Mouse (Mus musculus) adipocyte (in vitro differentiated cells): ENCODE measurements at regions not wholly inside any gene's neighbourhood (a gene's known extent, or its start where the extent isn't known, plus 50 kb on each side); places are given as distances from the start of the nearest gene placed in this dataset.

Experiments
- DNase-seq: peaks from one replicate; pipeline ENCODE4 v3.0.0-alpha.2; 2016; ENCODE audit warnings: low spot score

GRCm38 (mm10) chr8:23504704-23505103, 1093.5 kb downstream of the Mrps31 start:
- no peak for DNase-seq

DNA sequence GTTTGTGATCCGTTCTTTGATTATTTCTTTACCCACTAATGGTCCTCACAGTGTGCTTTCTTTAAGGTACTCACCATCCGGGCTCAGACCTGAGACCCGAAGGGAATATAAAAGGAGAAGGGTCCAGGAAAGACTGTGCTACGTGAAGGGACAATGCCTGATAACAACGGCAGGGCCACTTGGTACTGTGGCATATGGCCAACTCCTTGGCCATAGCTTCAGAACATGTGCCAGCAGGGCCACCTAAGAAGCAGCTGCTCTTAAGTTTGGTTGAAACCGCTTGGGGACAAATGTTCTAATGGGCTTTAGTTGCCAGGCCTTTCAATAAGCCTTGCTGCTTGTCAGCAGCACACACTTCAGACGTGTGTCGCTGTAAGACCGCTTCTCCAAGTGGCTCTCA, 1094.1 kb downstream of the Mrps31 start:
- DNase-seq, result no peak

- no peak for DNase-seq
Measured at GRCm38 (mm10) chr8:23505966-23506365, 1094.8 kb downstream of the Mrps31 start.

DNA sequence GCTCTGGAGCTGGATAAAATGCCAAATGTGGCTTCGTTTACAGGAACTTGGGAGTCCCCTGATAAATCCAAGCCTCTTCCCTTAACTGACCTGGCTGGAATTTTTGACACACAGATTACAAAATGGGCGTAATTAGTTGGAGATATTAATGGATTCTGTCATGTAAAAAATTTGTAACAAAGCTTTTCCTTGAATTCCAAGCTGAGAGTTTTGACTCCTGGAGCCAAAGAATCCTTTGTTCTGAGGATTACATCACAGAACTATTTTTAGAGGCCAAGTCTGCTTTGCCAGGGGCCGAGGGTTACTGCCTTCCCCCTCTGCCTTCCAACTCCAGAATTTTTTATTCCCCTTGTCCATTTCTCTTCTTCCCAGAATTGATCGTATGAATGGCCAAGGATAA, 1096.5 kb downstream of the Mrps31 start:
- DNase-seq, result no peak

- DNase-seq, result no peak
Measured at GRCm38 (mm10) chr8:23510076-23510475, 1098.9 kb downstream of the Mrps31 start.

- DNase-seq, result no peak
Measured at GRCm38 (mm10) chr8:23510561-23510960, 1099.4 kb downstream of the Mrps31 start.

DNA sequence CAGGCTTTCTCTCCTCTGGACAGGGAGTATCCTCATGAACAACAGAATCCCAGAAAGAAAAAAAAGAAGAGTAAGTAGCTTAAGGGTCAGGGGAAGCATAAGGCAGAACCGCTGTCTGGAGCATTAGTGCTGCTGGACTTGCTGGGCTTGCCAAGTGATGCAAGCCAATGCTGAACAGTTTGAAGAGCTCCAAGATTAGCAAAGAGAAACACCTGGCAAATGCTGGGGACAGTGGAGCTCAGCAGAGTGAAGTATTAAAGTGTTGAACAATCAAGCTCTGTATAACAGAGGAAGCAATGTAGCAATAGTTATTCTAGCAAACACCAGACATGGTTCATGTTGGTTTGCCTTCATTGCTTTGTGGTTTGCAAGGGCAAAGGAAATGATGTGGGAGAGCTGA, 1100.1 kb downstream of the Mrps31 start:
- DNase-seq, result peak; percentile 16

DNA sequence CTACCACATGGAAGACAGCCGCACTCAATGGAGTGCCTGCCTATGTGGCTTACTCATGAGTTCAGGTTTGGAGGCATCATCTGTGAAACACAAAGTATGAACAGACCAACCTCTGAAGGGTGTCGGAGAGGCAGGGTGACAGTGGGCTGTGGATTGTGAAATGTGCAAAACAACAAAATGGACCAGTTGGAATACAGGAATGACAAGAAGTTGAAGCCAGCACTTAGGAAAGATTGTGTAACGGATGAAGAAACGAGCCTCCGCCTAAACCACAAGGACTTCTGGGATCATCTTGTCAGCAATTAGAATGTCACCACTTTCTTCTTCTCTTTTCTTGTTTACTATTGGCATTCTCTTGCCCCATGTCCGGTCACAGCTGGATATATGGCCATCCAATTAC, 1100.6 kb downstream of the Mrps31 start:
- peak; percentile 6 for DNase-seq

DNA sequence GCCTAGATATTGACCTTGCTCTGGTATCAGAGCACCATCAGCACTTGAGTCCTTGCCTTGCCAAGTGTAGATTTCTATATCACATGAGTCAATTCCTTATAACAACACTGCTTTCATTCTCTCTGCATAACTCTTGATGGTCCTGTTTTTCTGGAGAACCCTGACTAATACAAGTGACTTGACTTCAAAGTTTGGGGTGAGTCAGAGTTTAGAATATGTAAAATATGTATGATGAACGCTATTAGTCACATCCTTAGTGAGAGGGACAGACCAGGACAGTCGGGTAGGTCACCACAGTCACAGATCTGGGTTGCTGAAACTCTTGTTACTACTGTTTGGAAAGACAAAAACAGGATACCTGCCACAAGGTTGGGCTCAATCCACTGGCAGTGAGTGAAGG, 1105.3 kb downstream of the Mrps31 start:
- no peak for DNase-seq

- DNase-seq, result peak; percentile 16
Measured at GRCm38 (mm10) chr8:23531551-23532142, 1120.5 kb downstream of the Mrps31 start.

DNA sequence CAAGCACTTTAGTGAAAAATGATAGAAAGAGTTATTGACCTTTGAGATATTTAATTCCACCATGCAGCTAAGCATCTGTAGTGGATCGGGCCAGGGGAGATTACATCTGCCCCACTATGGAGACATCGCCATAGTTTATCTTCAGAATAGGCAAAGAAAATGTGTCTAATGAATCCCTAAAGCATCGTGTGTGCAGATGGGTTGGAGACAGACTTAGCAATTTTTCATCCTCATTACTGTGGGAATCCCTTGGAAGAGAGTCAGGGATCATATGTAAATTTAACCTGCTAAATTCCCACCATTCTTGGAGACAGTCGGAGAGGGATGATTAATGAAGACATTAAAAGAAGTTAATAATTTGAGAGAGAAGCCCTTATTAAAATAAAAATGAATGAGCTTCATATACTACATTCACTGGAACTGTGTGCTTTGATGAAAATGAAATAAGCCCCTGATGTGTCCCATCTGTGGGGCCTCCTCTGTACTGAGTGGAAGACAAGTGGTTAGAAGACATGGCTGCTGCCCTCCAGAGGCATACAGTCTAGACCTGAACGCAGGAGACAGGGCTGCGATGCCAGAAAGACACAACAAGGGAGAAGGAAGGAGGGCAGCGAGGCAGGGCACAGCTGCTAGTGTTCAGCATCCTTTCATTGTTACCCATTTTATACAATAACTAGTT, 1126.7 kb downstream of the Mrps31 start:
- DNase-seq, result no peak

GRCm38 (mm10) chr8:23553565-23554473, 1142.7 kb downstream of the Mrps31 start:
- no peak for DNase-seq

DNA sequence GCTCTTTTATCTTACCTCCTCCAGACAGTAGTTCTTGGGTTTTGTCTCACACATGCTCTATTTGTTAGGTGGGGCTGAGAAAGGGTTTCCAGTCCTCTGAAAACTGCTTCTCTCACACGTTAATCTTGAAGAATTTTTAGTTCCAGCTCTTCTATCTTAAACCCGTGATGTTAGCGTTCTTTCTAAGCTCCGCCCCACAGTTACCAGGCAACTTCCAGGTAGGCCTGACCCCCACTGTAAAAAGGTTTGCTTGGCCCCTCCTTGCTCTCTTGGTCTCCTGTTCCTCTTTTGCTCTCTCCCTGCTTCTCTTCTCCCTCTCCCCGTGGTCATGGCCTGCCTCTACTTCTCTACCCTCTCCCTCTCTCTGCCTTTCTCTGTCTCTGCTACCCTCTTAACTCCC, 1149.7 kb downstream of the Mrps31 start:
- no peak for DNase-seq

- DNase-seq, result no peak
Measured at GRCm38 (mm10) chr8:23561683-23562385, 1150.7 kb downstream of the Mrps31 start.

- DNase-seq, result no peak
Measured at GRCm38 (mm10) chr8:23562504-23562903, 1151.3 kb downstream of the Mrps31 start.

GRCm38 (mm10) chr8:23563065-23564020, 1152.2 kb downstream of the Mrps31 start:
- DNase-seq, result no peak

- no peak for DNase-seq
Measured at GRCm38 (mm10) chr8:23567906-23568305, 1156.7 kb downstream of the Mrps31 start.

GRCm38 (mm10) chr8:23571338-23571737, 1154.3 kb downstream of the Adam3 start:
- no peak for DNase-seq

- DNase-seq, result no peak
Measured at GRCm38 (mm10) chr8:23580106-23580505, 1145.5 kb downstream of the Adam3 start.

DNA sequence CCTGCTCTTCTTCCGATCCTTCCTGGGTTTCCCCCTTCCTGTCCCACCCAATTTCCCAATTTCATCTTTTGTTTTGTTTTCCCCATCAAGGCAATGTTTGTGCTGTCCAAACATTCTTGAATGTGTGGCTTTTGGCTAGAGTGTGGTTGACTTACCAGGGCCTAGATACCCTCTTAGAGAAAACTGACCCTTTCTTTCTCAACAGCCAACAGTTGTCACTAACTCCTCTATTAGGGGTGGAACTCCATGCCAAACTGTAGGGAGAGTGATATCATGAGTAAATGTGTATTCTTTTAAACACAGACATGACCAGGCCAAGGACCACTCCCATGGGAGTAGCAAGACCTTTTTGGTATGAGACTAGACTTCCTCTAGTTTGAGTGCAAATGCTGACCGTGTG, 1145.0 kb downstream of the Adam3 start:
- DNase-seq, result no peak
